Mouse (Mus musculus) hindbrain, embryonic 15.5 days (tissue): ENCODE measurements around the gene Il1rl2. TPM values are rescaled to one million over a fixed set of nuclear protein-coding genes. Genes with fewer than 3 reads are reported as not detected.

Experiments
- ATAC-seq: fragments of 200-750 bp; cut with Nextera tagmentation; 2 replicates; pipeline ENCODE4 v1.8.0; 2017; ENCODE audit warnings: low read depth, moderate number of reproducible peaks, moderate TSS enrichment; ENCODE audit not compliant: low FRiP score
- H3K27ac ChIP-seq: fragments of 300-500 bp; sonication (generic); replicated peaks from 2 replicates; pipeline ENCODE4 v1.5.1; 2015; ENCODE audit warnings: mild to moderate bottlenecking, inconsistent platforms
- H3K27me3 ChIP-seq: fragments of 300-500 bp; sonication (generic); 2 replicates; pipeline ENCODE4 v1.6.1; 2015; ENCODE audit warnings: control low read depth, inconsistent platforms
- H3K36me3 ChIP-seq: fragments of 300-500 bp; sonication (generic); 2 replicates; pipeline ENCODE4 v1.6.1; 2015; ENCODE audit warnings: control low read depth, inconsistent platforms
- H3K4me1 ChIP-seq: fragments of 300-500 bp; sonication (generic); replicated peaks from 2 replicates; pipeline ENCODE4 v1.6.1; 2015; ENCODE audit warnings: control low read depth, inconsistent platforms
- H3K4me2 ChIP-seq: fragments of 300-500 bp; sonication (generic); 2 replicates; pipeline ENCODE4 v1.6.1; 2015; ENCODE audit warnings: moderate library complexity, mild to moderate bottlenecking, inconsistent platforms
- H3K4me3 ChIP-seq: fragments of 300-500 bp; sonication (generic); 2 replicates; pipeline ENCODE4 v1.5.1; 2015; ENCODE audit warnings: mild to moderate bottlenecking, inconsistent platforms
- H3K9ac ChIP-seq: fragments of 300-500 bp; sonication (generic); 2 replicates; pipeline ENCODE4 v1.6.1; 2015; ENCODE audit warnings: inconsistent platforms
- H3K9me3 ChIP-seq: fragments of 300-500 bp; sonication (generic); 2 replicates; pipeline ENCODE4 v1.6.1; 2016; ENCODE audit warnings: control low read depth, inconsistent platforms
- WGBS: fragments of 180-500 bp; shearing (Covaris S2); methylation state at CpG from one replicate; pipeline ENCODE4 v1.1.7; 2015; 5-methylcytosine and 5-hydroxymethylcytosine counted together
- polyA plus RNA-seq: library from polyadenylated mRNA; unstranded; fragments of >200 nt; fragmentation: Nextera tagmentation; extraction: Ambion mirVana; gene quantifications from 2 replicates; pipeline ENCODE4 v1.2.1, GENCODE M21; 2015

The Il1rl2 gene
- polyA plus RNA-seq, 1 experiment from 2014 or later, result 0.75 TPM

- Histone ChIP-seq H3K9me3 (no peaks in the 10 kb centered on the region), H3K4me2 (no peak overlapping the region), H3K9ac (no peak overlapping the region), H3K27ac (no peak overlapping the region), H3K27me3 (no peaks in the 10 kb centered on the region), H3K4me1 (no peaks in the 10 kb centered on the region), H3K36me3 (no peaks in the 10 kb centered on the region), H3K4me3 (no peak overlapping the region)
- WGBS, result 84% methylated on average over 6 of the region's 6 CpGs
- no peak for ATAC-seq
These were observed 68.1 kb downstream of the Il1rl2 start for GRCm38 (mm10) chr1:40392535-40392934.

GRCm38 (mm10) chr1:40393214-40393613 is 68.8 kb downstream of the Il1rl2 start:
- H3K4me3 ChIP-seq, result no peak overlapping the region
- no peak overlapping the region for H3K4me2 ChIP-seq
- H3K27me3 ChIP-seq, result no peaks in the 10 kb centered on the region
- WGBS, result 89% methylated on average over 7 of the region's 7 CpGs
- no peaks in the 10 kb centered on the region for H3K9me3 ChIP-seq
- no peak overlapping the region for H3K9ac ChIP-seq
- no peaks in the 10 kb centered on the region for H3K36me3 ChIP-seq
- H3K27ac ChIP-seq, result no peak overlapping the region
- ATAC-seq, result no peak
- no peaks in the 10 kb centered on the region for H3K4me1 ChIP-seq

- Histone ChIP-seq H3K4me3 (no peak overlapping the region), H3K9ac (no peak overlapping the region), H3K9me3 (no peaks in the 10 kb centered on the region), H3K4me1 (no peaks in the 10 kb centered on the region), H3K4me2 (no peak overlapping the region), H3K27me3 (no peaks in the 10 kb centered on the region), H3K36me3 (no peaks in the 10 kb centered on the region), H3K27ac (no peak overlapping the region)
- WGBS, result 98% methylated on average over 6 of the region's 6 CpGs
- ATAC-seq, result no peak
These were observed 75.2 kb downstream of the Il1rl2 start for GRCm38 (mm10) chr1:40399639-40400038.

GRCm38 (mm10) chr1:40404682-40405081 is 80.3 kb downstream of the Il1rl2 start:
- ATAC-seq, result no peak
- WGBS, result 88% methylated on average over 7 of the region's 7 CpGs
- Histone ChIP-seq H3K4me2 (no peak overlapping the region), H3K27me3 (no peaks in the 10 kb centered on the region), H3K4me3 (no peak overlapping the region), H3K27ac (no peak overlapping the region), H3K36me3 (no peaks in the 10 kb centered on the region), H3K9me3 (no peaks in the 10 kb centered on the region), H3K4me1 (no peaks in the 10 kb centered on the region), H3K9ac (no peak overlapping the region)

GRCm38 (mm10) chr1:40409882-40410281 is 85.5 kb downstream of the Il1rl2 start:
- WGBS, result 52% methylated on average over 1 of the region's 1 CpGs
- H3K4me3 ChIP-seq, result no peak overlapping the region
- no peaks in the 10 kb centered on the region for H3K4me1 ChIP-seq
- H3K9ac ChIP-seq, result no peak overlapping the region
- no peaks in the 10 kb centered on the region for H3K9me3 ChIP-seq
- ATAC-seq, result no peak
- H3K27ac ChIP-seq, result no peak overlapping the region
- H3K4me2 ChIP-seq, result no peak overlapping the region
- H3K27me3 ChIP-seq, result no peaks in the 10 kb centered on the region
- H3K36me3 ChIP-seq, result no peaks in the 10 kb centered on the region

- 95% methylated on average over 1 of the region's 1 CpGs for WGBS
- Histone ChIP-seq H3K4me1 (no peaks in the 10 kb centered on the region), H3K27ac (no peak overlapping the region), H3K27me3 (no peaks in the 10 kb centered on the region), H3K4me2 (no peak overlapping the region), H3K4me3 (no peak overlapping the region), H3K9me3 (no peaks in the 10 kb centered on the region), H3K36me3 (no peaks in the 10 kb centered on the region), H3K9ac (no peak overlapping the region)
- ATAC-seq, result no peak
These were observed 88.6 kb downstream of the Il1rl2 start for GRCm38 (mm10) chr1:40413039-40413438.

GRCm38 (mm10) chr1:40414276-40414675 is 89.9 kb downstream of the Il1rl2 start:
- Histone ChIP-seq H3K36me3 (no peaks in the 10 kb centered on the region), H3K4me3 (no peak overlapping the region), H3K27me3 (no peaks in the 10 kb centered on the region), H3K4me1 (no peaks in the 10 kb centered on the region), H3K9ac (no peak overlapping the region), H3K4me2 (no peak overlapping the region), H3K27ac (no peak overlapping the region), H3K9me3 (no peaks in the 10 kb centered on the region)
- WGBS, result 78% methylated on average over 7 of the region's 7 CpGs
- no peak for ATAC-seq

- no peak overlapping the region for H3K4me2 ChIP-seq
- WGBS, result 67% methylated on average over 7 of the region's 7 CpGs
- ATAC-seq, result no peak
These were observed 90.7 kb downstream of the Il1rl2 start for GRCm38 (mm10) chr1:40414863-40415656.

GRCm38 (mm10) chr1:40417034-40417433 is 92.6 kb downstream of the Il1rl2 start:
- H3K27ac ChIP-seq, result no peak overlapping the region
- H3K4me3 ChIP-seq, result no peak overlapping the region
- H3K9ac ChIP-seq, result no peak overlapping the region
- no peak for ATAC-seq
- H3K27me3 ChIP-seq, result no peaks in the 10 kb centered on the region
- H3K4me1 ChIP-seq, result no peaks in the 10 kb centered on the region
- WGBS, result 95% methylated on average over 2 of the region's 2 CpGs
- H3K9me3 ChIP-seq, result no peaks in the 10 kb centered on the region
- no peak overlapping the region for H3K4me2 ChIP-seq
- no peaks in the 10 kb centered on the region for H3K36me3 ChIP-seq

More at GRCm38 (mm10) chr1:40414863-40415656, 90.7 kb downstream of the Il1rl2 start:
- Histone ChIP-seq H3K4me1 (no peaks in the 10 kb centered on the region), H3K9ac (no peak overlapping the region), H3K9me3 (no peaks in the 10 kb centered on the region), H3K4me3 (no peak overlapping the region), H3K36me3 (no peaks in the 10 kb centered on the region), H3K27me3 (no peaks in the 10 kb centered on the region), H3K27ac (no peak overlapping the region)

Other genes starting within 250 kb of the Il1rl2 start
- 0.78 and 0.89 TPM in 2 replicates for gene Il1r1, start 99.5 kb upstream of the Il1rl2 start, polyA plus RNA-seq
- gene Il1rl1, start 105.0 kb downstream of the Il1rl2 start, polyA plus RNA-seq, result 0.05 TPM in 1 of 2 replicates, not detected in the other
- not detected in 2 replicates for gene Il18r1, start 140.9 kb downstream of the Il1rl2 start, polyA plus RNA-seq
- not detected in 2 replicates for gene Il18rap, start 190.8 kb downstream of the Il1rl2 start, polyA plus RNA-seq